In the genomic region with DNA sequence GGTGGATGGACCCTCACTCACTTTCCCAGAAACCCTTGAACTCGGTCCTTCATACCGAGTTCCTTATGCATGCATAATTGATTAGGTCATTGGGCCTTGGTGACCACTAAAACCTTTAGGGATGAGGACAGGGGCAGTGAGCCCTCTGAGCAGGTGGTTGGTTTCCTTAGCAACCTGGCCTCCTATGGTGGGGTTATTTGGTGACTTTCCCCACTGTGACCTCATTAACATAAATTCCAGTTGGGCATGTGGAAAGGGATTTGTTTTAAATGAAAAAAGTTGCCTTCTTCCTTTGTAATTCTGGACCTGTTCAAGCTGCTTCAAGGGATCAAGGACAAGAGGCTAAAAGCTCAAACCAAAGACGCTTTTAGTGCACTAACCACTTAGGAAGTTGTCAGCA, we compare ENCODE assay signal across 15 mouse cellular contexts.
"Had no signal": no experiment of that assay in that cellular context is flagged by ENCODE, and none has a peak within 500 bp of the region (broad histone marks: within the 10 kb centered on the region; RNA-seq: fewer than 3 reads in every experiment).

No protein-coding gene starts in this region.

- H3K27me3 ChIP-seq: liver, embryonic 13.5 days; lung, embryonic 15.5 days had no signal

- DNase-seq: kidney, postnatal 25 days; liver; liver, embryonic 13.5 days; liver, postnatal 0 days; lung, postnatal 14 days; right cerebral cortex, adult 18-20 months; thymus, postnatal 14 days had no signal

- H3K4me3 ChIP-seq: left cerebral cortex, adult 2 months; limb, embryonic 12.5 days; liver, embryonic 13.5 days; lung, embryonic 15.5 days; megakaryocyte, embryonic 14.5 days; midbrain, embryonic 12.5 days had no signal

- H3K36me3 ChIP-seq: limb, embryonic 12.5 days; liver, embryonic 13.5 days; lung, embryonic 15.5 days; midbrain, embryonic 12.5 days had no signal

- H3K4me2 ChIP-seq: limb, embryonic 12.5 days; liver, embryonic 13.5 days; lung, embryonic 15.5 days; midbrain, embryonic 12.5 days had no signal

- ATAC-seq: liver, postnatal 0 days; midbrain, embryonic 16.5 days had no signal

- H3K9ac ChIP-seq: limb, embryonic 12.5 days; liver, embryonic 13.5 days; liver, postnatal 0 days; lung, embryonic 15.5 days; midbrain, embryonic 12.5 days had no signal

- H3K9me3 ChIP-seq: limb, embryonic 12.5 days; liver, embryonic 13.5 days; lung, embryonic 15.5 days; megakaryocyte, embryonic 14.5 days; midbrain, embryonic 12.5 days had no signal

- H3K4me1 ChIP-seq: liver, embryonic 13.5 days had no signal

- H3K27ac ChIP-seq: left cerebral cortex, adult 2 months; limb, embryonic 12.5 days; liver, embryonic 13.5 days; lung, embryonic 15.5 days; macrophage; midbrain, embryonic 12.5 days; stomach, postnatal 0 days had no signal
